In the genomic region with DNA sequence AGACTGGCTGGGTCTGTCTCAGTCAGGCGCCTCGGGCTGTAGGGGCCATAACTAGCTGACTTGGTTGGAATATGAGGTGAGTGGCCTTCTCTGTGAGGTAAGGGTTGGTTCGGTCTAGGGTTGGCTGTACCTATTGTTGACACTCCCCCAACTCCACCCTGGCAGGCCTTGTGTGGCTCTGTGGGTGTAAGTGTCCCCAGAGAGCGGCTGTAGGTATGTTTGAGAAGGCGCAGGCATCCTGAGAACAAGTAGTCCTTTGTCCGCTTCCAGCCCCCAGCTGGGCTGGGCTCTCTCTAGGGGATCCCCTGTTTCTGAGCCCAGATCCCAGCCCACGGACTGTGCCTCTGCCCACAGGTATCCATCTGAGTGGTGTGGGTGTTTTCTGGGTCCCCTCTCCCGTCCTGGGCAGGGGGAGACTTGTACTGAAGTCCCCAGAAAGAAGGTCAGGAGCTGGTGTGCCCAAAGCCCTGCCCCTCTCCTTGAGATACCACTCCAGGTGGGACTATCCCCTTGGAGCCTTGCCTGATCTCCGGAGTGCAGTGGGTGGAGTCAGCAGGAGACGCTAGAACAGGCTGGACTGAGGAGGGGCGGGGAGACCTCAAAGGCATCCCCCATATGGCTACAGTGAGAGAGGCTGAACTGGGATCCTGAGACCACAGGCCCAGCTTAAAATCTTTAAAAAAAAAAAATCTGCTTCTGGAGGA, we compare ENCODE assay signal across 9 mouse cellular contexts. TPM values are rescaled to one million over a fixed set of nuclear protein-coding genes. Genes with fewer than 3 reads are reported as not detected.
DNase-seq lines count a peak whose midpoint lies in the region; ATAC-seq and TF ChIP-seq lines count a peak whose summit lies in the region.
"Had no signal": no experiment of that assay in that cellular context is flagged by ENCODE, and none has a peak within 500 bp of the region (broad histone marks: within the 10 kb centered on the region; RNA-seq: fewer than 3 reads in every experiment).

No protein-coding gene starts in this region.

- ATAC-seq in forebrain, embryonic 11.5 days (replicated peaks; ENCODE audit: low FRiP score) = no peak

- 17% methylated on average over 11 of the region's 11 CpGs for WGBS in forebrain, embryonic 10.5 days
- WGBS in forebrain, embryonic 11.5 days = 28% methylated on average over 11 of the region's 11 CpGs
- 26% methylated on average over 11 of the region's 11 CpGs for WGBS in hindbrain, embryonic 10.5 days

- no peak overlapping the region for H3K9ac ChIP-seq in forebrain, embryonic 11.5 days (ENCODE audit: low read length)
- H3K9ac ChIP-seq in ES-Bruce4 (ENCODE audit: low read depth, poor library complexity, severe bottlenecking) = peak overlapping the region; percentile 26
- H3K9ac ChIP-seq: liver, embryonic 15.5 days had no signal

- H3K27me3 ChIP-seq in forebrain, embryonic 10.5 days (ENCODE audit: poor library complexity, severe bottlenecking) = peaks cover 19% of the 10 kb centered on the region
- no peaks in the 10 kb centered on the region for H3K27me3 ChIP-seq in forebrain, embryonic 11.5 days (ENCODE audit: control insufficient read depth, insufficient read depth, low read length)
- H3K27me3 ChIP-seq in ES-Bruce4 (ENCODE audit: control insufficient read depth, insufficient read depth, low read length, poor library complexity, severe bottlenecking) = no peaks in the 10 kb centered on the region
- H3K27me3 ChIP-seq in hindbrain, embryonic 10.5 days (ENCODE audit: insufficient read depth, poor library complexity, severe bottlenecking) = peaks cover 10% of the 10 kb centered on the region

- H3K36me3 ChIP-seq in forebrain, embryonic 10.5 days (replicated peaks) = no peaks in the 10 kb centered on the region
- no peaks in the 10 kb centered on the region for H3K36me3 ChIP-seq in forebrain, embryonic 11.5 days (ENCODE audit: control insufficient read depth, insufficient read depth, low read length)
- peaks cover 2% of the 10 kb centered on the region; the same call in 1 of the 2 replicates for H3K36me3 ChIP-seq in ES-Bruce4 (ENCODE audit: control insufficient read depth, insufficient read depth, low read length, poor library complexity, severe bottlenecking)
- no peaks in the 10 kb centered on the region for H3K36me3 ChIP-seq in hindbrain, embryonic 10.5 days
- H3K36me3 ChIP-seq: liver, embryonic 15.5 days had no signal

- H3K9me3 ChIP-seq in forebrain, embryonic 10.5 days = no peaks in the 10 kb centered on the region
- H3K9me3 ChIP-seq in forebrain, embryonic 11.5 days (ENCODE audit: control insufficient read depth, low read length) = no peaks in the 10 kb centered on the region
- no peaks in the 10 kb centered on the region for H3K9me3 ChIP-seq in ES-Bruce4 (replicated peaks; ENCODE audit: control insufficient read depth, insufficient read depth, low read length, poor library complexity, severe bottlenecking)
- H3K9me3 ChIP-seq in hindbrain, embryonic 10.5 days = no peaks in the 10 kb centered on the region
- H3K9me3 ChIP-seq: liver, embryonic 15.5 days had no signal

- H3K27ac ChIP-seq in forebrain, embryonic 10.5 days = peak overlapping the region; percentile 84
- H3K27ac ChIP-seq in forebrain, embryonic 11.5 days (ENCODE audit: low read depth, low read length) = no peak overlapping the region; the same call in 1 of the 2 replicates
- peak overlapping the region; percentile 86 for H3K27ac ChIP-seq in ES-Bruce4 (ENCODE audit: insufficient read depth, low read length)
- H3K27ac ChIP-seq in hindbrain, embryonic 10.5 days = peak overlapping the region; percentile 91
- H3K27ac ChIP-seq: liver, embryonic 15.5 days had no signal

- H3K4me2 ChIP-seq in forebrain, embryonic 11.5 days (ENCODE audit: low read depth, low read length, severe bottlenecking) = no peak overlapping the region
- H3K4me2 ChIP-seq: liver, embryonic 15.5 days had no signal

- peaks cover 99% of the 10 kb centered on the region for H3K4me1 ChIP-seq in forebrain, embryonic 10.5 days
- H3K4me1 ChIP-seq in forebrain, embryonic 11.5 days (replicated peaks; ENCODE audit: control insufficient read depth, insufficient read depth, low read length) = peaks cover 62% of the 10 kb centered on the region
- H3K4me1 ChIP-seq in ES-Bruce4 (ENCODE audit: control insufficient read depth, insufficient read depth, low read length) = peaks cover 24% of the 10 kb centered on the region
- peaks cover 100% of the 10 kb centered on the region for H3K4me1 ChIP-seq in hindbrain, embryonic 10.5 days (replicated peaks)

- TF ChIP-seq CTCF in ES-Bruce4 (IDR thresholded peaks at IDR 0.05; ENCODE audit: low read depth, low read length) = no peak

- H3K4me3 ChIP-seq in forebrain, embryonic 10.5 days = no peak overlapping the region
- H3K4me3 ChIP-seq in forebrain, embryonic 11.5 days (ENCODE audit: low read depth, low read length) = no peak overlapping the region
- H3K4me3 ChIP-seq in ES-Bruce4 (ENCODE audit: low read depth, low read length) = peak overlapping the region; percentile 9; the same call in 1 of the 2 replicates
- H3K4me3 ChIP-seq in hindbrain, embryonic 10.5 days = peak overlapping the region; percentile 35; the same call in 1 of the 2 replicates
- H3K4me3 ChIP-seq: liver, embryonic 15.5 days had no signal

- no peak for TF ChIP-seq POLR2A in ES-Bruce4 (IDR thresholded peaks at IDR 0.05; ENCODE audit: insufficient read depth, low read length)

- TF ChIP-seq EP300 in ES-Bruce4 (IDR thresholded peaks at IDR 0.05; ENCODE audit: insufficient read depth, low read depth, low read length) = no peak; the same call in 1 of the 2 replicates

- DNase-seq in forebrain, embryonic 10.5 days (ENCODE audit: extremely low spot score, low spot score) = no peak
- no peak for DNase-seq in forebrain, embryonic 11.5 days (ENCODE audit: low spot score)
- no peak for DNase-seq in hindbrain, embryonic 10.5 days (ENCODE audit: low spot score)
- DNase-seq in lung, postnatal 25 days (ENCODE audit: low spot score) = peak; percentile 77
- DNase-seq in frontal cortex, postnatal 25 days (ENCODE audit: low spot score in 2 of 2) = no peak
- no peak for DNase-seq in natural killer cell, adult 2 months (ENCODE audit: low spot score in 2 of 2)
- DNase-seq in urinary bladder, postnatal 14 days (ENCODE audit: low spot score) = no peak

RNA-seq across cellular contexts. Expression of gene Ahdc1, which starts 34.9 kb away (rescaled TPM):
- polyA plus RNA-seq in forebrain, embryonic 10.5 days (2016; fragmentation: Nextera tagmentation; extraction: Ambion mirVana) = 5.8 and 7.4 TPM in 2 replicates
- polyA plus RNA-seq in forebrain, embryonic 11.5 days (2014; fragmentation: Nextera tagmentation; extraction: Ambion mirVana) = 5.5 and 7.5 TPM in 2 replicates
- polyA plus RNA-seq in ES-Bruce4 (2011; ENCODE audit: insufficient read depth, insufficient read length, low read depth, missing spikeins) = 88.2 and 102 TPM in 2 replicates
- polyA plus RNA-seq in hindbrain, embryonic 10.5 days (2016; fragmentation: Nextera tagmentation; extraction: Ambion mirVana) = 9.0 and 9.7 TPM in 2 replicates

Comparison
In these comparisons a context has a peak if more than half of its experiments do, and no peak if none do; other contexts are left out.
1. H3K4me3 ChIP-seq: peak in ES-Bruce4 (single experiment) and hindbrain, embryonic 10.5 days (single experiment); none in forebrain, embryonic 10.5 days (single experiment) and forebrain, embryonic 11.5 days (single experiment).